Mouse (Mus musculus): ENCODE data around the gene Tbc1d22a.

Gene Tbc1d22a

GRCm38 (mm10) chr15:86386325-86386724 is 172.1 kb downstream of the Tbc1d22a start:
- no peak for DNase-seq (ENCODE audit: low spot score in 2 of 2)

- no peak for DNase-seq (ENCODE audit: low spot score in 2 of 2)
Observed at GRCm38 (mm10) chr15:86388597-86388996, 174.3 kb downstream of the Tbc1d22a start.

GRCm38 (mm10) chr15:86404866-86405265 is 190.6 kb downstream of the Tbc1d22a start:
- DNase-seq (ENCODE audit: low spot score in 2 of 2): no peak

GRCm38 (mm10) chr15:86405527-86405926 is 191.3 kb downstream of the Tbc1d22a start:
- DNase-seq (ENCODE audit: low spot score in 2 of 2): peak; percentile 30 to 38

- peak in 1 of 2 experiments; percentile 31 for DNase-seq (ENCODE audit: low spot score in 2 of 2)
Observed at GRCm38 (mm10) chr15:86409352-86409751, 195.1 kb downstream of the Tbc1d22a start.

GRCm38 (mm10) chr15:86411532-86412080 is 197.3 kb downstream of the Tbc1d22a start:
- DNase-seq (ENCODE audit: low spot score in 2 of 2): no peak

GRCm38 (mm10) chr15:86415951-86416350 is 201.7 kb downstream of the Tbc1d22a start:
- DNase-seq (ENCODE audit: low spot score in 2 of 2): no peak

- no peak for DNase-seq (ENCODE audit: low spot score in 2 of 2)
Observed at GRCm38 (mm10) chr15:86418436-86418835, 204.2 kb downstream of the Tbc1d22a start.

- peak in 1 of 2 experiments; percentile 18 for DNase-seq (ENCODE audit: low spot score in 2 of 2)
Observed at GRCm38 (mm10) chr15:86419620-86420019, 205.4 kb downstream of the Tbc1d22a start.

GRCm38 (mm10) chr15:86422858-86423257 is 208.6 kb downstream of the Tbc1d22a start:
- no peak for DNase-seq (ENCODE audit: low spot score in 2 of 2)

GRCm38 (mm10) chr15:86423884-86424283 is 209.6 kb downstream of the Tbc1d22a start:
- no peak for DNase-seq (ENCODE audit: low spot score in 2 of 2)

- no peak for DNase-seq (ENCODE audit: low spot score in 2 of 2)
Observed at GRCm38 (mm10) chr15:86424971-86425370, 210.7 kb downstream of the Tbc1d22a start.

GRCm38 (mm10) chr15:86426364-86427000 is 212.2 kb downstream of the Tbc1d22a start:
- no peak for DNase-seq (ENCODE audit: low spot score in 2 of 2)

- DNase-seq (ENCODE audit: low spot score in 2 of 2): no peak
Observed at GRCm38 (mm10) chr15:86427439-86427838, 213.2 kb downstream of the Tbc1d22a start.

GRCm38 (mm10) chr15:86428496-86428895 is 214.2 kb downstream of the Tbc1d22a start:
- DNase-seq (ENCODE audit: low spot score in 2 of 2): no peak

- no peak for DNase-seq (ENCODE audit: low spot score in 2 of 2)
Observed at GRCm38 (mm10) chr15:86429766-86430335, 215.6 kb downstream of the Tbc1d22a start.

GRCm38 (mm10) chr15:86431539-86432080 is 217.4 kb downstream of the Tbc1d22a start:
- DNase-seq (ENCODE audit: low spot score in 2 of 2): no peak

- no peak for DNase-seq (ENCODE audit: low spot score in 2 of 2)
Observed at GRCm38 (mm10) chr15:86432791-86433190, 218.5 kb downstream of the Tbc1d22a start.

GRCm38 (mm10) chr15:86433378-86433777 is 219.1 kb downstream of the Tbc1d22a start:
- DNase-seq (ENCODE audit: low spot score in 2 of 2): no peak

- no peak for DNase-seq (ENCODE audit: low spot score in 2 of 2)
Observed at GRCm38 (mm10) chr15:86434241-86434640, 220.0 kb downstream of the Tbc1d22a start.

- DNase-seq (ENCODE audit: low spot score in 2 of 2): no peak
Observed at GRCm38 (mm10) chr15:86437346-86437745, 223.1 kb downstream of the Tbc1d22a start.

- DNase-seq (ENCODE audit: low spot score in 2 of 2): no peak
Observed at GRCm38 (mm10) chr15:86439015-86439796, 224.9 kb downstream of the Tbc1d22a start.
